Mouse (Mus musculus): ENCODE results near the gene Olfr470. TPM values are rescaled to one million over a fixed set of nuclear protein-coding genes. Genes with fewer than 3 reads are reported as not detected.
"Not testable (repeated sequence)": the region's sequence is repeated elsewhere in the genome, so short reads cannot be mapped to it uniquely, and the experiment has no call there.

The Olfr470 gene
- total RNA-seq (2021), result not detected
- long read RNA-seq, experiment 1, result 0 reads
- long read RNA-seq, experiment 2, result 0 reads

DNA sequence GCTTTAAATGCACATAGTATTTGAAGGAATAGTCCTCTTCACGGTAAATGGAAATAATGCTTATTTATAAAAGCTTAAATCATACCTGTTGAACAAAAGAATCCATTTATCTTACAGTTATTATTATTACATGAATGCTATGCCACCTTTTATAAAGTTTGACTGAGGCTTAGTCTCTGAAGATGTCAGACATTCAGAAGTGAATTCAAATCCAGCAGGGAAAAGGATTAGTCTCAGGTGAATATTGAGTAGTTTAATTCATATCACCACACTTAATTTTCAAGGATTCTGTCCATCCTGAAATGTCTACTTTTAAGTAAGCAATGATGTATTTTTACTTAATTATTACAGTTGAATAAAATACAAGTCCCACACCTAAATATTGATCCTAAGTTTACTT, at the start of gene Olfr470:
TSS of gene Olfr470 (minus strand) at position 101 of the 400 bp plus-strand sequence.
- intact Hi-C loops (cut with DNase I), result not testable (repeated sequence)

GRCm38 (mm10) chr7:107841719-107842118, 5.6 kb downstream of the Olfr470 start:
- intact Hi-C loops (cut with DNase I), result no loop called here
- peak in 1 of 2 experiments; percentile 7 for DNase-seq (ENCODE audit: low spot score in 2 of 2)

More for the DNA sequence above, at the start of gene Olfr470:
- DNase-seq (ENCODE audit: low spot score in 2 of 2), result not testable (repeated sequence)

- DNase-seq (ENCODE audit: low spot score in 2 of 2); intact Hi-C loops (cut with DNase I): not testable (repeated sequence)
These were observed 21.8 kb downstream of the Olfr470 start, which contains the start of gene Olfr469 for GRCm38 (mm10) chr7:107825441-107825840. Gene Olfr469 (minus strand): TSS chr7:107825541.

GRCm38 (mm10) chr7:107823867-107824266, 23.4 kb downstream of the Olfr470 start:
- intact Hi-C loops (cut with DNase I), result not testable (repeated sequence)

DNA sequence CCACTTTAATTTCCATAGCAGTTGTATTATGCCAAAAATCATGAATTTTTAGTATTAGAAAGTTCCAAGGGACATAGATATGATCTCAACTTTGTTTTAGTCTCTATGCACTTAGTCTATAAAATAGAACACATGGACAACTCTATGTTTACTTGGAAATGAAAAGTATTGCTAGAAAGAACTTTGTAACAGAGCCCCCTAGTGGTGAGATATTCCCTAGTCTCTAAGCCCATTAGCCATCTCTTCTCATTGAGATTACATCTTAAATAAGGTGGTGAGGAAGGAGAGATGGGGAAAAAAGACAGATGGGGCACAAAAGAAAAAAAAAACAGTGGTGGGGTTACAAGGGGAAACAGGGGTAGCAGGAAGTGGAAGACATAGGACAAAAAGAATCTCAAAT, 27.8 kb downstream of the Olfr470 start:
- intact Hi-C loops (cut with DNase I), result no loop called here
- no peak for DNase-seq (ENCODE audit: low spot score in 2 of 2)

More at GRCm38 (mm10) chr7:107823867-107824266, 23.4 kb downstream of the Olfr470 start:
- DNase-seq (ENCODE audit: low spot score in 2 of 2), result not testable (repeated sequence)

DNA sequence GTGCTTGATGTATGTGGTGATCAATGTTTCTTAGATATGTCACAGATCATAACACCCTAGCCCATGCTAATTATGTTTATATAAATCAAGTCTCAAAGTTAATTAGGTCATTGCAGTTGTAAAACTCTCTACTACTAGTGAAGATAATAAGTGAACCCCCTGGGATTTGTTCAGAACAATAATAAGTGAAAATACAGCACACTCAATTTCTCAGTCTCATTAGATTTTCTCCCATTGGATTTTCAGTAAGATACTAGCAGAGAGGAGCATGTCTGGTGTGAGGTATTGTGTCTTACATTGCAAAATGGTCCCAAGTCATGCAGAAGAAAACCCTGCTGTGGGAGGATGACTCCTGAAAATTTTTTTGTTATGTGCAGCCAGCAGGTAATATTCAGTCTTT, 35.3 kb downstream of the Olfr470 start, which contains the start of gene Olfr467:
TSS of gene Olfr467 (plus strand) at position 301 of the 400 bp plus-strand sequence.
- no peak for DNase-seq (ENCODE audit: low spot score in 2 of 2)
- intact Hi-C loops (cut with DNase I), result no loop called here

DNA sequence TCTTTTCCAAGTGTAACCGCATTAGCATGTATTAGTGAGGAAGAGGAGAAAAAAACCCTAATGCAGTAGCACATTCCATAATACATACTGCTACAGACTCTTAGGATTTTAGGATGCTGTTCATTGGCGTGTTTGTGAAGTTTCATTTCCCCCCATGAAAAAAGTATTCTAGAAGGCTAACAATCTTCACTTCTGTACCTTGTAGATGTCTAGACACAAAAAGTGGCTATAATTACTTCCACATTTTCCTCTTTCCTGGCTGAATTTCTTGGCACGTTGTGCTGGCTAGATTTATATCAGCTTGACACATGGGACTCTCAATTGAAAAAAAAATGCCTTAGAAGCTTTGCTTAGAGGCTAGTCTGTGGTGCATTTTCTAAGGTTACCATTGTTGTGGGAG, 45.2 kb downstream of the Olfr470 start:
- DNase-seq (ENCODE audit: low spot score in 2 of 2), result no peak
- intact Hi-C loops (cut with DNase I), result no loop called here

DNA sequence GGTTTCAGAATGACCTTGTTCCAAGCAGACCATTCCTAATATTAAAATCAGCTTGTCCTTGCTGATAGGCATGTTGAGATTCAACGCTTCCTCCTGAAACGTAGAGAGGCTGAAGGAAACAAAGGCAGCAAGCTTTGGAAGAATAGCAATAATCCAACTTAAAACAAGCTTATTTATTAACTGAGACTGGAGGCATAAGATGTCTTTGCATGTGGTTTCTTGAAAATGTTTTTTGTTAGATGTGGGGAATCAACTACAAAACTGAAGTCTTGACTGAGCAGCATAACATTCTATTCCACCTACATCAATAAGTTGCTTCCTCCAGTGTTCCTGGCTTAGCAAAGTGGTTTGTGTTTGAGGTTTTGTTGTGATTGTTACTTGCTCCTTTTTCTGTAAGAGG, 46.2 kb downstream of the Olfr470 start, which contains the start of gene Ovch2:
TSS of gene Ovch2 (minus strand) at position 101 of the 400 bp plus-strand sequence.
- DNase-seq (ENCODE audit: low spot score in 2 of 2), result no peak
- intact Hi-C loops (cut with DNase I), result no loop called here

DNA sequence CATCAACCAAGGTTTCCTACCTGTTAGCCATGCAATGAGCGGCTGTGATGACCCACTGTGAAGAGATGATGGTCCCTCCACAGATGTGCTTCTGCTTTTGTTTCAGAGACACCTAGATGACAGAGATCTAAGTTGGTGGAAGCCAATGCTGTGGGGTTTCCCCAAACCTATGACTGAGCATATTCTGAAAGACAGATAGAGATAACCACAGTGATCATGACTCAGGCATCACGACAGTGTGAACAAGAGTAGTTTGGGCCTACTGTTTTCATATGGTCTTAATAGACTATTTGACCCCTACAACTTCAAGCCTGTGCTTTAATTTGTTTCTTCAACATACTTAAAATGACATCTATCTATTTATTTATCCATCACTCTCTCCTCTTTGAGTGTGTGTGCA, 50.8 kb downstream of the Olfr470 start:
- intact Hi-C loops (cut with DNase I), result no loop called here
- no peak for DNase-seq (ENCODE audit: low spot score in 2 of 2)

Other genes with a start within 250 kb of the Olfr470 start
- gene 5330417H12Rik, start 222.3 kb downstream of the Olfr470 start, total RNA-seq (2021), result not detected
- not detected for gene Cyb5r2, start 89.5 kb downstream of the Olfr470 start, total RNA-seq (2021)
- not detected for gene Ovch2, start 46.3 kb downstream of the Olfr470 start, total RNA-seq (2021)
- not detected for gene Olfr467, start 35.2 kb downstream of the Olfr470 start, total RNA-seq (2021)
- gene Olfr469, start 21.9 kb downstream of the Olfr470 start, total RNA-seq (2021), result not detected
- not detected for gene Olfr472, start 50.4 kb upstream of the Olfr470 start, total RNA-seq (2021)
- gene Olfr473, start 83.0 kb upstream of the Olfr470 start, total RNA-seq (2021), result not detected
- not detected for gene Olfr474, start 107.2 kb upstream of the Olfr470 start, total RNA-seq (2021)
- not detected for gene Olfr476, start 117.3 kb upstream of the Olfr470 start, total RNA-seq (2021)
- not detected for gene Olfr477, start 139.2 kb upstream of the Olfr470 start, total RNA-seq (2021)
- gene Olfr478, start 186.5 kb upstream of the Olfr470 start, total RNA-seq (2021), result not detected
- not detected for gene Olfr479, start 203.2 kb upstream of the Olfr470 start, total RNA-seq (2021)
- gene Olfr480, start 219.9 kb upstream of the Olfr470 start, total RNA-seq (2021), result not detected
- not detected for gene Olfr481, start 232.4 kb upstream of the Olfr470 start, total RNA-seq (2021)

Data from left cerebral cortex, postnatal 14 days (tissue).